ENCODE assay signal across 10 mouse cellular contexts in the genomic region with DNA sequence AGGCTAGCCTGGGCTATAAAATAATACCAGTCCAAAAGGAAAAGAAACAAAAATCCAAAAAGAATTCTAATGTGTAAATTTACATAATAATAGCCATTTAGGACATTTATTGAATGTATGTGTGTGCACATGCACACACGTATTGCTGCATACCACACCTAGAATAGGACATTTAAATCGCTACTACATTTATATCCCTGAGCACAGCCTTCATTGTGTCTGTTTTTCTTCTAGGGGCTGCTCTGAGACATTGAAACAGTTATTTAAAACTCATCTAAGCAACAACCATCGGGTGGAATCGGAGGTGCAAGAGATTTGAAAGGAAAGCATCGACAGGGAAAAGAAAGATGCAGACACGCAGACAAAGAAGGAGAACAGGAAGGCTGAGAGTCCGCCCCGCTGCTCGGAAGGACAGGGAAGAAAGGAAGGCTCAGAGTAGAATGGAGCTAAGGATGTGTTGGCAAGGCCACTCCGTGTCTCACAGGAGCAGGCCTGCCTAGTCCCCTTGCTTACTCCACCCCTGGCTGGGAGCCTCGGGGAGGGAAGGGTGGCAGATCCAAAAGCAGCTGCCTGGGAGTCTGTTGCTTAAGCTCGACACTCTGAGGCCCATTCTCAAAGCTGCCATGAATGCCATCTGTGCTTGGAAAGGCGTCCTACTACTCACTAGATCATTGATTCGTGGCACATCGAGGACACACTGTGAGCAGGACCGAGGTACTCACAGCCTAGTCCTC. TPM values are rescaled to one million over a fixed set of nuclear protein-coding genes. Genes with fewer than 3 reads are reported as not detected.
A peak's percentile ranks its signal among the peaks of the same experiment; 100 is the strongest.
DNase-seq lines count a peak whose midpoint lies in the region; ATAC-seq and TF ChIP-seq lines count a peak whose summit lies in the region.
"Had no signal": no experiment of that assay in that cellular context is flagged by ENCODE, and none has a peak within 500 bp of the region (broad histone marks: within the 10 kb centered on the region; RNA-seq: fewer than 3 reads in every experiment).

No protein-coding gene starts in this region.

- H3K9ac ChIP-seq in forebrain, embryonic 15.5 days (replicated peaks) = peak overlapping the region; percentile 16
- no peak overlapping the region for H3K9ac ChIP-seq in midbrain, postnatal 0 days (replicated peaks; ENCODE audit: low read length, poor library complexity, severe bottlenecking)

- H3K9me3 ChIP-seq in heart, embryonic 10.5 days = no peaks in the 10 kb centered on the region
- no peaks in the 10 kb centered on the region for H3K9me3 ChIP-seq in forebrain, embryonic 15.5 days
- H3K9me3 ChIP-seq in midbrain, postnatal 0 days (ENCODE audit: low read length) = no peaks in the 10 kb centered on the region

- no peaks in the 10 kb centered on the region for H3K4me1 ChIP-seq in heart, embryonic 10.5 days
- H3K4me1 ChIP-seq in forebrain, embryonic 15.5 days = peaks cover 11% of the 10 kb centered on the region
- no peaks in the 10 kb centered on the region for H3K4me1 ChIP-seq in midbrain, postnatal 0 days (ENCODE audit: insufficient read depth, low read length)

- H3K4me2 ChIP-seq in forebrain, embryonic 15.5 days (replicated peaks) = peak overlapping the region; percentile 13
- H3K4me2 ChIP-seq in midbrain, postnatal 0 days (ENCODE audit: low read depth, low read length, poor library complexity, severe bottlenecking) = no peak overlapping the region

- H3K27me3 ChIP-seq in heart, embryonic 10.5 days (ENCODE audit: insufficient read depth, poor library complexity, severe bottlenecking) = no peaks in the 10 kb centered on the region
- no peaks in the 10 kb centered on the region for H3K27me3 ChIP-seq in forebrain, embryonic 15.5 days
- no peaks in the 10 kb centered on the region for H3K27me3 ChIP-seq in midbrain, postnatal 0 days (ENCODE audit: insufficient read depth, low read length)

- 67% methylated on average over 16 of the region's 16 CpGs for WGBS in heart, embryonic 10.5 days
- 26% methylated on average over 16 of the region's 16 CpGs for WGBS in forebrain, embryonic 15.5 days
- 43% methylated on average over 16 of the region's 16 CpGs for WGBS in midbrain, postnatal 0 days

- ATAC-seq in forebrain, embryonic 15.5 days (replicated peaks) = peak; percentile 98
- no peak for ATAC-seq in midbrain, postnatal 0 days (ENCODE audit: low FRiP score)

- peak; percentile 87 for DNase-seq in heart, adult 11 months
- no peak for DNase-seq in heart, embryonic 10.5 days (ENCODE audit: low spot score)
- DNase-seq in layer of hippocampus, adult 9-11 months = peak; percentile 50
- DNase-seq in midbrain, postnatal 0 days (ENCODE audit: low spot score) = peak; percentile 25
- DNase-seq in ovary, adult 18-20 months (ENCODE audit: low spot score) = no peak
- no peak for DNase-seq in B cell, adult 2 months
- DNase-seq in embryo, embryonic 10 days (ENCODE audit: low spot score) = no peak
- DNase-seq: cerebellum, adult 2 months; thymus, adult 2 months had no signal

- H3K27ac ChIP-seq in heart, embryonic 10.5 days = no peak overlapping the region
- peak overlapping the region; percentile 93 for H3K27ac ChIP-seq in forebrain, embryonic 15.5 days (replicated peaks)
- peak overlapping the region; percentile 20; the same call in 1 of the 2 replicates for H3K27ac ChIP-seq in midbrain, postnatal 0 days (ENCODE audit: low read depth, low read length)

- no peak overlapping the region for H3K4me3 ChIP-seq in heart, embryonic 10.5 days
- no peak overlapping the region for H3K4me3 ChIP-seq in forebrain, embryonic 15.5 days
- H3K4me3 ChIP-seq in midbrain, postnatal 0 days (ENCODE audit: low read depth, low read length) = no peak overlapping the region

- no peak for TF ChIP-seq CTCF in midbrain, postnatal 0 days (IDR thresholded peaks at IDR 0.05)

- H3K36me3 ChIP-seq in heart, embryonic 10.5 days = no peaks in the 10 kb centered on the region
- H3K36me3 ChIP-seq in forebrain, embryonic 15.5 days = no peaks in the 10 kb centered on the region
- no peaks in the 10 kb centered on the region for H3K36me3 ChIP-seq in midbrain, postnatal 0 days (ENCODE audit: insufficient read depth, low read length)

RNA-seq across cellular contexts. Expression of a gene that starts 11.0 kb away (rescaled TPM):
- 4.9 and 5.6 TPM in 2 replicates for polyA plus RNA-seq in heart, embryonic 10.5 days (2016; fragmentation: Nextera tagmentation; extraction: Ambion mirVana)
- polyA plus RNA-seq in forebrain, embryonic 15.5 days (2015; fragmentation: Nextera tagmentation; extraction: Ambion mirVana) = 9.8 and 10.9 TPM in 2 replicates
- total RNA-seq in midbrain, postnatal 0 days (2014; rRNA removed) = 22.0 and 23.8 TPM in 2 replicates
- polyA plus RNA-seq in midbrain, postnatal 0 days (2015; fragmentation: Nextera tagmentation; extraction: Ambion mirVana) = 5.0 and 7.8 TPM in 2 replicates

Comparison
In these comparisons a context has a peak if more than half of its experiments do, and no peak if none do; other contexts are left out.
1. DNase-seq: peak in heart, adult 11 months (single experiment), layer of hippocampus, adult 9-11 months (single experiment) and midbrain, postnatal 0 days (single experiment); none in heart, embryonic 10.5 days (single experiment), ovary, adult 18-20 months (single experiment), B cell, adult 2 months (0 of 2) and embryo, embryonic 10 days (single experiment).